Mouse (Mus musculus): ENCODE measurements around the gene Cd8b1. TPM values are rescaled to one million over a fixed set of nuclear protein-coding genes. Genes with fewer than 3 reads are reported as not detected.

The Cd8b1 gene
- under 1 TPM; 0.66 to 0.70 TPM for total RNA-seq (2023)

GRCm38 (mm10) chr6:71322491-71322921, at the start of gene Cd8b1:
Gene Cd8b1 (plus strand): TSS chr6:71322788.

GRCm38 (mm10) chr6:71321826-71322283, 733 bp upstream of the Cd8b1 start, which contains the start of gene Smyd1:
Gene Smyd1 (minus strand): TSS chr6:71322233.

DNA sequence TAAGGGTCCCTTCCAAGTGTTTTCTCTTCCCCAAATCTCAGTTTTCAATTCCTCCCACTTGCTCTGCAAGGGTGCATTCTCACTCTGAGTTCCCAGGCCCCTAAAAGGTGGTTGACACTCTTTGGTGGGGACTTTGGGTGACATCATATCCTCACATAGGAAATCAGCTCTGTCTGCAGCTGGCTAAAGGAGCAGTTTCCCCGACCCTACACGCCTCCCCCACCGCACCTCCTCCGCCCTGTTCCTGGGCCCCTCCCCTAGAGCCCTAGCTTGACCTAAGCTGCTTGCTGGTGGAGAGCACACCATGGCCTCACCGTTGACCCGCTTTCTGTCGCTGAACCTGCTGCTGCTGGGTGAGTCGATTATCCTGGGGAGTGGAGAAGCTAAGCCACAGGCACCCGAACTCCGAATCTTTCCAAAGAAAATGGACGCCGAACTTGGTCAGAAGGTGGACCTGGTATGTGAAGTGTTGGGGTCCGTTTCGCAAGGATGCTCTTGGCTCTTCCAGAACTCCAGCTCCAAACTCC, 50.7 kb downstream of the Cd8b1 start, which contains the start of gene Cd8a:
Gene Cd8a (plus strand): TSS at position 179 of the 527 bp plus-strand sequence.

Other genes with a start within 250 kb of the Cd8b1 start
- gene Thnsl2, start 178.3 kb upstream of the Cd8b1 start, total RNA-seq (2023): 1 to 10 TPM in 1 of 2 experiments, under 1 TPM in 1; 0.58 to 2.3 TPM
- gene Fabp1, start 123.0 kb upstream of the Cd8b1 start, total RNA-seq (2023): not detected
- 10 to 100 TPM; 35.6 to 37.8 TPM for gene Krcc1, start 51.1 kb upstream of the Cd8b1 start, total RNA-seq (2023)
- gene Smyd1, start 555 bp upstream of the Cd8b1 start, total RNA-seq (2023): not detected
- gene Cd8a, start 50.6 kb downstream of the Cd8b1 start, total RNA-seq (2023): 1 to 10 TPM; 1.8 to 1.9 TPM
- gene Rmnd5a, start 117.8 kb downstream of the Cd8b1 start, total RNA-seq (2023): 10 to 100 TPM; 54.6 to 57.8 TPM
- gene Rnf103, start 171.1 kb downstream of the Cd8b1 start, total RNA-seq (2023): 10 to 100 TPM; 26.0 to 31.8 TPM
- gene Chmp3, start 221.0 kb downstream of the Cd8b1 start, total RNA-seq (2023): 10 to 100 TPM; 68.4 to 80.2 TPM

All from monocyte, adult 59 days (primary cell).